Mouse (Mus musculus) bone marrow, adult 2 months (tissue): ENCODE data around the gene Ube2g1.

Source experiments
- CTCF ChIP-seq: fragments of 200-500 bp; IDR thresholded peaks from 2 replicates; pipeline ENCODE4 v1.5.1; 2011; ENCODE audit warnings: low read length, control low read depth; ENCODE audit not compliant: control insufficient read depth, insufficient read depth
- POLR2A ChIP-seq: fragments of 200-500 bp; IDR thresholded peaks from 2 replicates; pipeline ENCODE4 v1.6.1; 2011; ENCODE audit warnings: low read depth, mild to moderate bottlenecking, control low read depth, low read length, borderline replicate concordance; ENCODE audit not compliant: control insufficient read depth

GRCm38 (mm10) chr11:72607469-72608070 is 487 bp downstream of the Ube2g1 start:
- no peak for TF ChIP-seq CTCF
- peak; percentile 45; the same call in 1 of the 2 replicates for TF ChIP-seq POLR2A
